Mouse (Mus musculus) liver, adult (tissue): ENCODE data around the gene Ccdc115.

ENCODE experiments used
- GATA4 ChIP-seq: IDR thresholded peaks from 2 replicates; pipeline ENCODE4 v1.6.1; 2014; ENCODE audit warnings: mild to moderate bottlenecking, low read length; ENCODE audit not compliant: insufficient replicate concordance

The Ccdc115 gene

GRCm38 (mm10) chr1:34399182-34399953, 40.1 kb downstream of the Ccdc115 start:
- no peak for TF ChIP-seq GATA4

- no peak for TF ChIP-seq GATA4
Measured at GRCm38 (mm10) chr1:34396321-34396720, 43.2 kb downstream of the Ccdc115 start.

GRCm38 (mm10) chr1:34389234-34389891, 50.1 kb downstream of the Ccdc115 start:
- no peak for TF ChIP-seq GATA4

- TF ChIP-seq GATA4: no peak
Measured at GRCm38 (mm10) chr1:34388849-34389233, 50.6 kb downstream of the Ccdc115 start.

GRCm38 (mm10) chr1:34387346-34388327, 51.8 kb downstream of the Ccdc115 start:
- TF ChIP-seq GATA4: peak; percentile 57; the same call in 1 of the 2 replicates
